Mouse (Mus musculus) ES-Bruce4 (cell line): ENCODE results near the gene Gatad2b. TPM values are rescaled to one million over a fixed set of nuclear protein-coding genes. Genes with fewer than 3 reads are reported as not detected.
A peak's percentile ranks its signal among the peaks of the same experiment; 100 is the strongest.

Experiments
- H3K27ac ChIP-seq: 2 replicates; pipeline ENCODE4 v1.5.1; 2012; ENCODE audit warnings: low read length, inconsistent platforms; ENCODE audit not compliant: insufficient read depth
- H3K27me3 ChIP-seq: 2 replicates; pipeline ENCODE4 v1.6.1; 2012; ENCODE audit warnings: mild to moderate bottlenecking, low read length, inconsistent platforms; ENCODE audit not compliant: control insufficient read depth, poor library complexity, insufficient read depth, severe bottlenecking
- H3K36me3 ChIP-seq: 2 replicates; pipeline ENCODE4 v1.6.1; 2012; ENCODE audit warnings: inconsistent platforms, mild to moderate bottlenecking, low read length, moderate library complexity; ENCODE audit not compliant: control insufficient read depth, poor library complexity, insufficient read depth, severe bottlenecking
- H3K4me1 ChIP-seq: one replicate; pipeline ENCODE4 v1.8.1; 2011; ENCODE audit warnings: low read length; ENCODE audit not compliant: control insufficient read depth, insufficient read depth
- H3K4me3 ChIP-seq: 2 replicates; pipeline ENCODE4 v1.5.1; 2011; ENCODE audit warnings: low read depth, mild to moderate bottlenecking, low read length
- H3K9ac ChIP-seq: 2 replicates; pipeline ENCODE4 v1.6.1; 2012; ENCODE audit warnings: low read depth, mild to moderate bottlenecking, inconsistent platforms; ENCODE audit not compliant: poor library complexity, severe bottlenecking
- H3K9me3 ChIP-seq: replicated peaks from 2 replicates; pipeline ENCODE4 v1.6.1; 2012; ENCODE audit warnings: mild to moderate bottlenecking, low read length, inconsistent platforms; ENCODE audit not compliant: control insufficient read depth, poor library complexity, insufficient read depth, severe bottlenecking
- CTCF ChIP-seq: IDR thresholded peaks from one replicate; pipeline ENCODE4 v1.8.1; 2011; ENCODE audit warnings: low read depth, low read length
- EP300 ChIP-seq: IDR thresholded peaks from 2 replicates; pipeline ENCODE4 v1.6.1; 2011; ENCODE audit warnings: low read depth, low read length; ENCODE audit not compliant: insufficient read depth
- POLR2A ChIP-seq: IDR thresholded peaks from one replicate; pipeline ENCODE4 v1.8.1; 2011; ENCODE audit warnings: low read length; ENCODE audit not compliant: insufficient read depth
- polyA plus RNA-seq: library from polyadenylated mRNA; stranded (reverse); fragments of >200 nt; gene quantifications from 2 replicates; pipeline ENCODE4 v1.2.4, GENCODE M21; 2011; ENCODE audit warnings: low read depth; ENCODE audit not compliant: missing spikeins, insufficient read depth, insufficient read length

The Gatad2b gene
- polyA plus RNA-seq, 1 experiment: 66.1 TPM

DNA sequence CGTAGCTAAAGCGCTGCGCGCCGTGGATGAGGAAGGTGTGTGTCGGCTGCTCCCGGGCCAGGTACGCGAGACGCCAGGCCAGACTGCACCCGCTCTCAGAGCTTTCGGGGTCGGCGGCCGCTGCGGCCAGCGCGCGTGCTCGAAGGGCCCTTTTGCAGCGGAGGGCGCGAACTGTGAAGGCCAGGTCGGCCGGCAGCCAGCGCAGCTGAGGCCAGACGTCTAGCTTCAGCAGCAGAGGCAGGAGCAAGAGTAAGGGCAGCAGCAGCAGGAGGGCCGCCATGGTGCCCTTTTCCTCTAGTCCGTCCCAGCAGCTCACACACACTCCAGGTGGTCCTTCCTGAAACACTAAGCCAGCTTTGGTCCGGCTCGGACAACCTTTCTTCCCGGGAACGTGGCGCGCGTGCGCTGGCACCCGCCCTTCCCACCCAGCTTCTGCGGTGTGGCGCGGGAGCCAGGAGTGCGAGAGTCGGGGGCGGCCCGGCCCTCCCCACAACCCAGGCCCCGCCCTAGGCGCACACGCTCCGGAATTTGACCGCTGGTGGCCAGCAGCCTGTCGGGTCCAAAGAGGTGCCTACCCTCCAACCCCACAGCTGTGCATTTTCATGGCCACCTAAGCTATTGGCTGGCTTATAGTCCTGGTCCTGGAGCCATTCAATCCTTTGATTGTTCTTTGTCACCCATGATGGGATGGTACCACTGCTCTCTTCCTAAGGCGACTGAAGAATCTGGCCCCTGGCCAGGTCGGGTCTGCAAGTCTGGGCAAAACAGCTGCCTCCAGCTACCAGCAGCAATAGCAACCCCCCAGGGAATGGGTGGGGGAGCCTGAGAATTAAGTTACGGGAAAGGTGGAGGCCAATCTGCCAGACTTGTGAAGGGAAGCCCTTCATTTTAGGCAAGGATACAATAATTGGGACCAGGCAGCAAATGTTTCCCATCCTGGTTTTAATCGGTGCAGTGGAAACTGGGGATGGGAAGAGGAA lies 96.8 kb downstream of the Gatad2b start, which contains the start of gene Slc27a3:
Gene Slc27a3 (minus strand): TSS at position 428 of the 980 bp plus-strand sequence.
- Histone ChIP-seq H3K27me3 (no peaks in the 10 kb centered on the region), H3K36me3 (peaks cover 35% of the 10 kb centered on the region), H3K9me3 (no peaks in the 10 kb centered on the region), H3K27ac (peak within 1 kb of the TSS; percentile 90), H3K9ac (peak within 1 kb of the TSS; percentile 60), H3K4me3 (peak within 1 kb of the TSS; percentile 67), H3K4me1 (peaks cover 6% of the 10 kb centered on the region)
- TF ChIP-seq CTCF (no peak), POLR2A (no peak), EP300 (no peak)

GRCm38 (mm10) chr3:90391004-90391403 lies 98.0 kb downstream of the Gatad2b start:
- Histone ChIP-seq H3K27ac (peak overlapping the region; percentile 90), H3K4me3 (no peak overlapping the region), H3K4me1 (peaks cover 6% of the 10 kb centered on the region), H3K27me3 (no peaks in the 10 kb centered on the region), H3K36me3 (peaks cover 43% of the 10 kb centered on the region), H3K9me3 (no peaks in the 10 kb centered on the region), H3K9ac (no peak overlapping the region)
- TF ChIP-seq CTCF (no peak), EP300 (no peak), POLR2A (no peak)

DNA sequence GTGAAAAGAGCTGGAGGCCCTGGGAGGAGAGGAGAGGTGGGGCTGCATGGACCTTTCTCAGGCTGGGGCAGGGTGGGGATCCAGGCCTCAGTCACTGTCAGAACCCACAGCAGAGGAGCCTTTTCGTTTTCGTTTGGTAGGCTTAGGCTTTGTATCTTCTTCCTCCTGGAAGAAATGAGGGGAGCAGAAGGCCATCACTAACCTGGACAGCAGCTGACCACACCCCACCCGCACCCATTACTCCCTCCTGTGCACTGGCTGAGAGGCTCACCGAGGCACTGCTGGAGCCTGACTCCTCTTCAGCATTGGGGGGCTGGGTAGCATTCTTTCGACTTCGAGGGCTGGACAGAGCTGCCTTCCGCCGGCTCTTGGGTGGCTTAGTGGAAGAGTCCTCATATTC lies 99.0 kb downstream of the Gatad2b start:
- peaks cover 8% of the 10 kb centered on the region for H3K4me1 ChIP-seq
- peaks cover 51% of the 10 kb centered on the region for H3K36me3 ChIP-seq
- H3K27ac ChIP-seq: no peak overlapping the region
- TF ChIP-seq CTCF (no peak), POLR2A (no peak), EP300 (no peak)
- H3K27me3 ChIP-seq: no peaks in the 10 kb centered on the region
- no peaks in the 10 kb centered on the region for H3K9me3 ChIP-seq
- H3K4me3 ChIP-seq: no peak overlapping the region
- H3K9ac ChIP-seq: no peak overlapping the region

- TF ChIP-seq CTCF: no peak
- TF ChIP-seq POLR2A: no peak
- TF ChIP-seq EP300: no peak
Observed at GRCm38 (mm10) chr3:90392661-90393060, 99.7 kb downstream of the Gatad2b start.

DNA sequence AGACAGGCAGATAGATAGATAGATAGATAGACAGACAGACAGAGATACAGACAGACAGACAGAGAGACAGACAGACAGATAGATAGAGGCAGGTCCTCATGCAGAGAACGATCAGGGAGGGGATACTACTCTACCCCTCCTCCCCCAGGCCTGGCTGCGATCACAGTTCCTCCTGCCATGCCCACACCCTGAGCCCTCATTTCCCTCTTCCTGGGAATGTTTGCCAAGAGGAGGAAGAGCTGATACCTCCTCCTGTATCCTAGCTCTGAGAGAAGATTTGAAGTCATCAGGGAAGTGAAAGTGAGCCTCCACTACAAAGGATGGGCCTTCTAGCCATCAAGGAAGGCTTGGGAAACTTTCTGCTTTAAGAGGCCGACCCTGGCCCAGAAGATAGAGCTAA lies 102.7 kb downstream of the Gatad2b start:
- no peak for TF ChIP-seq CTCF
- TF ChIP-seq EP300: no peak
- TF ChIP-seq POLR2A: no peak
- Histone ChIP-seq H3K9ac (no peak overlapping the region), H3K36me3 (peaks cover 75% of the 10 kb centered on the region), H3K4me3 (no peak overlapping the region), H3K9me3 (no peaks in the 10 kb centered on the region), H3K27ac (no peak overlapping the region), H3K27me3 (no peaks in the 10 kb centered on the region), H3K4me1 (peaks cover 6% of the 10 kb centered on the region)

More at GRCm38 (mm10) chr3:90392661-90393060, 99.7 kb downstream of the Gatad2b start:
- H3K9me3 ChIP-seq: no peaks in the 10 kb centered on the region
- H3K4me1 ChIP-seq: peaks cover 8% of the 10 kb centered on the region
- H3K36me3 ChIP-seq: peaks cover 52% of the 10 kb centered on the region
- no peak overlapping the region for H3K27ac ChIP-seq
- no peak overlapping the region for H3K4me3 ChIP-seq
- H3K9ac ChIP-seq: no peak overlapping the region
- H3K27me3 ChIP-seq: no peaks in the 10 kb centered on the region

DNA sequence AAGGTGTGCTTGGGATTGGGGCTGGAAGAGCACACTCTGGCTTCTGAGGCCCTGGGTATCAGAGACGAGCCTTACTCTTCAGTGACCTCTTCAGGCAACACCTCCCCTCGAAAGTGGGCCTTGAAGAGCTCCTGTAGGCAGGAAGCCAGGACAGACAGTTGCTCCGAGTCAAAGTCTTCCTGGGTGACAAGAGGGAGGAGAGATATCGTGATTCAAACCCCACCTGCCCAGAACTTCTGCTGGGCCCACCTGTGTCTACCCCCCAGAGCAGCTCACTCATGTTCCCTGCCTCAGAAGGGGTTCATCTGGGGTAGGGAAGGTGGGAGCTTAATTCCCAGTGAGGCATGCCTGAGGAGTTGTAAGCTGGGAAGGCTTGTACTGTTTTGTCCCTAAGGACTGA lies 108.0 kb downstream of the Gatad2b start:
- Histone ChIP-seq H3K27me3 (no peaks in the 10 kb centered on the region), H3K27ac (no peak overlapping the region), H3K4me1 (peaks cover 2% of the 10 kb centered on the region), H3K36me3 (peaks cover 75% of the 10 kb centered on the region), H3K9me3 (no peaks in the 10 kb centered on the region), H3K4me3 (no peak overlapping the region), H3K9ac (no peak overlapping the region)
- TF ChIP-seq CTCF (no peak), EP300 (no peak), POLR2A (no peak)
